Mouse (Mus musculus) adrenal gland, adult 2 months (tissue): ENCODE measurements around the gene Ccdc173. TPM values are rescaled to one million over a fixed set of nuclear protein-coding genes. Genes with fewer than 3 reads are reported as not detected.
"Not testable (repeated sequence)": the region's sequence is repeated elsewhere in the genome, so short reads cannot be mapped to it uniquely, and the experiment has no call there.

Source experiments
- DNase-seq: peaks from one replicate; pipeline ENCODE4 v3.0.0; 2021
- long read RNA-seq: library from polyadenylated mRNA; stranded (forward); transcript quantifications from one replicate; pipeline ENCODE4 v2.0.0, GENCODE M21; 2021
- polyA plus RNA-seq: library from polyadenylated mRNA; depleted of rRNA; stranded (reverse); fragments of >200 nt; gene quantifications from 2 replicates; pipeline ENCODE4 v1.2.3, GENCODE M21; 2012; rRNA removed
- total RNA-seq, 2 experiments: library from RNA; stranded (reverse); gene quantifications; 2 replicates each; pipeline ENCODE4 v1.2.3; 2021

Ccdc173 gene
- total RNA-seq (1 to 10 TPM; 1.3 to 2.0 TPM), polyA plus RNA-seq (not detected in 2 replicates)
- long read RNA-seq, partial matches to known transcripts, result 0 of 3 reads
- long read RNA-seq, other reads (novel, unspliced or antisense), result 1 of 3 reads

DNA sequence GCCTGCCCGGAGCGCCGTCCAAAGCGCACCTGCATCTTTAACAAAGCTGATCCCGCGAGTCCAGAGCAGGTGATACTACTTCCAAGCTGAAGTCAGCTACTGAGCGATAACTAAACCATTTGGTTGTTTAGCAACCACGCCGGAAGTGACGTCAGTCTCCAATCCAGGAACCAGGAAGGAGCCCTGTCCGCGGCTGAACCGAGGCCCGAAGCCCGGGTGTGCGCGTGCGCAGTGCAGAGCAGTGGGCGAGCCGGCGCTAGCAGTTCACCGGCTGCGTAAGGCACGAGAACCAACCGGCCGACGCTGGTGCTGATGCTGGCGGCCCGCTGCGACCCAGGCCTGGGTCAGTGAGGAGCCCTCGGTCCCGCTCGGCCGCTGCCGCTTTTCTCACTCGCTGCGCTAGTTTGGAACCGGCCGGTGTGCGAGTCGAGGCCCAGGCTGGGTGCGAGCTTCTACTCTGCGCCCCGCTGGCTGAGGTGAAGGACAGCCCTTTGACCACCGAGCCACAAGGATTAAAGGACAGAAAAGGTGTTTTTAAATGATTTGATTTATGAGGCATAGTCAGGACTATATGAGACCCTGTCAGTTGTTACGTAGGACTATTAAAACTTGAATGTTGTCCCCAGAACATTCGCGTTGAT lies at the start of gene Ccdc173, which contains the start of gene Phospho2:
Gene Ccdc173, minus strand, starts transcription at position 147 of the 641 bp plus-strand sequence.
Gene Phospho2, plus strand, starts transcription at position 195 of the 641 bp plus-strand sequence.
- DNase-seq, result peak; percentile 98

DNA sequence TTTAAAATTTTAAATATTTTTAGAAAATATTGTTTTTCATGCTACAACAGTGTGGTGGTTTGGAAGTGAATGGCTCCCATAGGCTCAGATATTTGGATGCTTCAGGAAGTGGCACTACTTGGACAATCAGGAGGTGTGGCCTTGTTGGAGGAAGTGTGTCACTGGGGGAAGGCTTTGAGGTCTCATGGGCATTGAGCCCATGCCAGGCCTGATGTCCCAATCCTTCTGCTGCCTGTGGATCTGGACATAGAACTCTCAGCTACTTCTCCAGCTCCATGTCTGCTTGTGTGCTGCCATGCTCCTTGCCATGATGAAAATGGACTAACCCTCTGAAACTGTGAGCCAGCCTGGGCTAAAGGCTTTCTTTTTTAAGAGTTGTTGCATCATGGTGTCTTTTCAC lies 49.3 kb upstream of the Ccdc173 start:
- no peak for DNase-seq

DNA sequence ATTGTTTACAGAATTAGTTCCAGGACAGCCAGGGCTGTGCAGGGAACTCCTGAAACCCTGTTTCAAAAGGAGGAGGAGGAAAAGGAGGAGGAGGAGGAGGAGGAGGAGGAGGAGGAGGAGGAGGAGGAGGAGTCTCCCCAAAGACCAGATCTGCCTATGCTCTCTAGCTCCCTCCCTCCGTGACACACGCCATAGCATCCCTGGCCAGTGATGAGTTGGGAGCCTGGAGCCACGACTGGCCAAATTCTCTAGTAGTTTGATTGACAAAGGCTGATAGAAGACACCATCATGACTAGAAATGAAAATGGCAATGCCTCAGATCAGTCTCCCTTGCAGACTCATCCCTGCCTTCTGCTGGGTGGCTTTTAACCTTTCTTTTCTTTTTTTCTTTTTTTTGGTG lies 48.6 kb upstream of the Ccdc173 start:
- no peak for DNase-seq

DNA sequence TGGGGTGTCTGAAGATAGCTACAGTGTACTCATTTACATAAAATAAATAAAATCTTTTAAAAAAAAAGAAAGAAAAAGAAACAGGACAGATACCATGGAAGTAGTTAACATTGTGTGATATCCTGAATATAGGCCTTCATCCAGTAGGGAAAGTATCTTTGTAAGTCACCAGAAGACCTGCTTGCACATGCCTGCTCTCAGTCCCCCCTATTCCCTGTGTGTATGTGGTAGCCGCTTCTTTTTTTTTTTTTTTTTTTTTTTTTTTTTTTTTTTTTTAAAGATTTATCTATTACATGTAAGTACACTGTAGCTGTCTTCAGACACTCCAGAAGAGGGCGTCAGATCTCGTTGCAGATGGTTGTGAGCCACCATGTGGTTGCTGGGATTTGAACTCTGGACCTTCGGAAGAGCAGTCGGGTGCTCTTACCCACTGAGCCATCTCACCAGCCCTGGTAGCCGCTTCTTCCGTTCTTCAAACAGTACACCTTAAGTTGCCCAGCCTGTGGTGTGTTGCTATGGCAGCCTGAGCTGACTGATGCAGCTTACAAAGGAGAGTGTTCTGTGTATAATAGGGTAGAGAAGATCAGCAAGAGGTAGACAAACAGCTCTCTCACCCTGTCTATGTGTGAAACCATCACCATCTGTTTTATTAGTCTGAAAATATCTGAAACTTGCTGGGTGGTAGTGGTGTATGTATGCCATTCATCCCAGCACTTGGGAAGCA lies 48.0 kb upstream of the Ccdc173 start:
- no peak for DNase-seq

DNA sequence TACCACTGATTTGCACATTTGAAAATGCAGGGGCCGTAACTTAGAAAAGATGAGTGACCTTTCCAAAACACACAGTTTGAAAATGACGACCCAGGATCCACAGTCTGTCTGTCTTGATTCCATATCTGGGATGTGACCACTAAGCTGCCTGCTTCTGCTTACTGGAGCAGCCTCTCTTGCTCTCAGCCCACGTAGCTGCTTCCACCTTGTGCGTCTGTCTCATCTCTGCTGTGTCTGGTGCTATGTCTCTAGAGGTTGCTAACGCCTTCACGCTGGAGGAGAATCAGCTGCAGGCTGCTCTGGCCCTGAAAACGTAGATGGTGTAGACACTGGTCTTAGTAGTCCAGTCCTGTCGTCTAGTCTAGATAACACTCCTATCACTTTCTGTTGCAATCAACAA lies 40.7 kb upstream of the Ccdc173 start:
- DNase-seq, result no peak

DNA sequence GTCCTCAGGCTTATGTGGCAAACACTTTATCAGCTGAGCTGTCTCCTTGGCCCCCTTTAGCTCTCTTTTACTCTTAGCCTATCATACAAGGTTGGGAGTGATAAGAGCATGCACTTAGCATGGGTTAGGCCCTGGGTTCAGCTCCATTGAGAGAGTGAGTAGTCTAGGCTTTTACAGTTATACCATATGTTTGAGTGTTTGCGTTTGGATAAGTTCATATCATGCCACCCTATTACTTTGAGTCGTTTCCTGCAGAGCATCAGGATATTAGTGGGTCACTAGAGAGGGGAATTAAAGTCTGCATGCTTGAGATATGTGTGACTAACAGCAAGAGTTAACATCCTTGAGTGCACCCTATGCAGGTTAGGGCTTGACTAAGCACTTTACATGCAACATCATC lies 40.3 kb upstream of the Ccdc173 start:
- DNase-seq, result no peak

DNA sequence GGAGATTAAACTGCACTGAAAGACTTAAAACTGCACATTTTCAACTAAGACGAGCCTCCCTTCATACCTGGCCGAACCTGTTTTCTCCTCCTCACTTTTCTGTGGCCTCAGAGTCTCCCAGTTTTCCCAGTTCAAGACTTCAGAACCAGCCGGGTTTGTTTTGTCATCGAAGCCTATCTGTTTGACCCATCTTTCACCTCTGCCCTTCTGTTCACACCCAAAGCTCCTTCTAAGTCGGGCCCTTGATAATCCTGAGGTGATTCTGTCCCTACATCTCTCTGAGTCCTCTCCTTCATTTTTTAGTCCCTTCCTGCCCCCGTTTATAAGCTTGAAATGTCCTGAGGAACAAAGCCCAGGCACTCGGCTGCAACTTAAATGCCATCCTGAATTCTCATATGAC lies 38.7 kb upstream of the Ccdc173 start:
- no peak for DNase-seq

DNA sequence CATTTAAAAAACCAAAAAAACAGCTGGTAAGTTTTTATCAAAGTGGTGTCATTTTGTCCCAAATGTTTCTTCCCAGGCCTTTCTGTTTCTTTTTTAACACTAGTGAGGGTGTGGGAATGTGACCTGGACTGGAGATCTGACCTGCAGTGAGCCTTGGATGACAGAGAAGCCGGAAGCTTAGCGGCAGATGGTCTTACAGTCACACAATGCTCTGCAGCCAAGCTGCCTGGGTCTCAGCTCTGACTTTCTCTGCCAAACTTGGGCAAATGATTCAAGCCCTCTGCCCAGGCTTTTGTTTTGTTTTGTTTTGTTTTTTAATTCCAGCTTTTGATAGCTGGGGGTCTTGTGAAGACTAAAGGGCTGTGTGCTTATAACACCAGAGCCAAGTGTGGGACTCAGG lies 37.0 kb upstream of the Ccdc173 start:
- DNase-seq, result no peak

DNA sequence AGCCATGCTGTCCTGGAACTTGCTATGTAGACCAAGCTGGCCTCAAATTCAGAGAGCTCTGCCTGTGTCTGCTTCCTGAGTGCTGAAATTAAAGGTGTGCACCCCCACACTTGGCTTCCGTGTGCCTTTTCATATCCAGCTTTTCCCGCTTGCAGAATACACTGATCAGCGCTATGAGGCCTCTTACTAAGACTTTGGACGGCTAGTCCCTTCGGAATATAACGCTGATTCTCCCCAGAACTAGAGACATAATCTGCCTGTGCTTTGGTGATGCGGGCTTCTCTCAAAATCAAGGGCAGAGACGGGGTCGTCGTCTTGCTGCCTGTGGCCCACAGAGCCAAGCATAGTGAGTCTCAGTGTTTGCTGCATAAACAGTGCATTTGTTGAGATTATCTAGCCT lies 36.5 kb upstream of the Ccdc173 start:
- no peak for DNase-seq

DNA sequence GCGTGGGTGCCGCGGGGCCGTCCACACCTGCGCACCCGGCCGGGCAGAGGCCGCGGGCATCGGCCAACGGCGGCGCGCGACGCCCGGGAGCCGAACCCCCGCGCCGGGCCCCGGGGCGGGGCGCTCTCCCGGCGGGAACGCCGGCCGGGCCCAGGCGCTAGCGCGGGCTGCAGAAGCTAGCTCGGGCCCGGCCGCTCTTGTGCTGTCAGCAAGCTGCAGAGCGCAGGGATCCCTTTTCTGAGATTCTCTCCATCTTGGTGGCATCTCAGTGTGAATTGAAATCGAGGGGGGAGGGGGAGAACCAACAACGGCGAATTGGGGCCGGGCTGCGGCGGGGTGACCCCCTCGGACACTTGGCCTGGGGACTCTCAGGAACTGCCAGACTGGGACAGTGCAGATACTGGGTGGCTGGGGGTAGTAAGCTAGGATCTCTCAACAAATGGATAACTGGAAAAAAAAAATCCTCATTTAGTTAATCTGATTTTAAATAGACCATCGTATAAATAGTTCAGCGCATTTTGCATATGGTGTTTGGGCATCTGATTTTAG lies 33.8 kb upstream of the Ccdc173 start:
- no peak for DNase-seq

DNA sequence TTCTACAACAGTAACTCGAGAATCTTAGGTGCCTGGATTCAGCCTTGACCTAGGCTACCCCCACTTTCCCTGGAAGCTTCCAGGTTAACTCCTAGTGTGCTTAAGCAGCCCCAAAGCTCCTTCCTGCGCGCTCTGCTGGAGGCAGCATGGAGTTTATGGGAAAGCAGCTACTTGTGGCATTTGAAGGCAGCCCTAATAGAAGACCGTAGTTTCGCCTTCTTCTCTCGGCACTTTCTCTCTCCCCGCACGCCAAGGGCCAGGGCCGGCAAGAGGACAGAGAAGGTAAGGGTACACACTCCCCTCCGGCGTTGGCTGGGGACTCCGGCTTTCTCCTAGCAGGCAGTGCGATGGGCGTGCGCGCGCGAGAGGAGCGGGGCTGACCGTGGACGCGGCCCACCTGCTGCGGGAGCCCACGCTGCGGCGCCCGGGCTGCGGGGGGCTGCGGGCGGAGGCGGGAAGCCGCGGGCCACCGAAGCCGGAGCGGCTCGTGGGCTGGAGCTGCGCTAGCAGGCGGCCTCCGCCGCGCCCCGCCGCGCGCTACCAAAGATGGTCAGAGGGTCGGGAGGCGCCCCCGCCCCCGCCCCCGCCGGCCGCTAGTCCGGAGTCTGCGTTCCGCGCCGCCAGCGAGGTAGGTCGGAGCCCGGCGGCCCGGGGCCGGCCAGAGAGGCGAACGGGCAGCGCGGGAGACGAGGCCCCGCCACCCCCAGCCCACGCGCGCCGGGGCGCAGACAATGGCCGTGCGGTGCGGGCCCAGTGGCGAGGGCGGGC lies 33.2 kb upstream of the Ccdc173 start:
- peak; percentile 68 for DNase-seq

DNA sequence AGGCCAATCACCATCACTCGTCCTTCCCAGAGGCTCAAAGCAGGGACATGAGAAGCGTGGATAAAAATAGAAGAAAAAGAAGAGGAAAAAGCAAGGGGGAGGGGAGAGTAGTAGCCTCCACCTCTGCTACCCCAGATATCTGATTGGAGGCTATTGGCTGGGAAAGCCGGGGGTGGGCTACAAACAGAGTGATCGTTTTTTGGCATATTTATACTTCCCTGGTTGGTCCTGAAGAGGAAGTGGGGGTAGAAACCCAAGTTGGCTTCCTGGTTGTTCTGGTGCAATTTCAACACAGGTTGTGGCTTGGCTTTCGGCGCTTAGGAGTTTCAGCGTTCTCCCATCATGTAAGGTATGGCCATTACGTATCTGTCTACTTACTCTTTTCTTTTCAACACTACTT lies 32.3 kb upstream of the Ccdc173 start, which contains the start of gene Klhl23:
Gene Klhl23, plus strand, starts transcription at position 234 of the 400 bp plus-strand sequence.
- DNase-seq, result peak; percentile 33

DNA sequence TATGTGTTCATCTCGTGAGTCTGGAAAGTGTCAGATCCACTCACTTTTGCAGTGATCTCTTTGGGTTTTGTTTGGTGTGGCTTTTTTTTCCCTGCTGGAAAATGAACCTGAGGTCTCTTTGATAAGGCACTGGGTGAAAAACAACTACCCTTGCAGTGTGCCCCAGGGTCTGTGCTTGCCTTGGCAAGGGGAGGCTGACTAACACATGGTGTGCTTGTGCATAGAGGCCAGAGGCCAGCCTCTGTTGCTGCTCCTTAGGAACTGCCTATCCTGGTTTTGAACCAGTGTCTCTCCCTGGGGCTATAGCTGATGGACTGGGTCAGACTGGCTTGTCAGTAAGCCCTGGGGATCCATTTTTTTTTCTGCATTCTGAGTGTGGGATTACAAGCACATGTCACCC lies 30.8 kb upstream of the Ccdc173 start:
- DNase-seq, result no peak

DNA sequence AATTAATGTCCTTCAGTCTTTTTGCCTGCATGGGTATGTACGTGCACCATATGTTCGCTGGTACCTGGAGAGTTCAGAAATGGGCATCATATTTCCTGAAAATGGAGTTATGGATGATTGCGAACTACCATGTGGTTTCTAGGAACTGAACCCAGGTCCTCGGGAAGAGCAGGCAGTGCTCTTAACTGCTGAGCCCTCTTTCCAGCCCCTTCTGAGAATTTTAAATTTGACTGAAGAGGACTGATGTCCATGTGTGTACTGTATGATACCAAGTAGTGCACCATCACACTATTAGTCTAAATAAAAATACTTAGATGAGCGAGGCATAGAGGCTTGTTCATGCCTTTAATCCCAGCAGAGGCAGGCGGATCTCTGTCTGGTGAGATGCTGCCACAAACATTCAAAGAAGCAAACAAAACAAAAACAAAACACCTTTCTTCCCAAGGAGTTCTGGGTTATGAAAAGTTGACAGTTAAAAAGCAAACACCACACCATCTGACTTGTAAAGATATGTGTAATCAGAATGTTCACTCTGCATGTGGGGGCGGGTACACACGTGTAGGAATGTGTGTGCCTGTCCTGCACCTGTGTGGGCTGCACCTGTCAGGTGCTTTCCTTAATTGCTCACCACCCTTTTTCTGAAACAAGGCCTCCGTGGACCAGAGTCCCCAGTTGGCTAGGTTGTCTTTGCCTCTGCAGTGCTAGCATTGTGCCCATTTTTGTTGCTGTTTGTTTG lies 29.1 kb upstream of the Ccdc173 start:
- no peak for DNase-seq

DNA sequence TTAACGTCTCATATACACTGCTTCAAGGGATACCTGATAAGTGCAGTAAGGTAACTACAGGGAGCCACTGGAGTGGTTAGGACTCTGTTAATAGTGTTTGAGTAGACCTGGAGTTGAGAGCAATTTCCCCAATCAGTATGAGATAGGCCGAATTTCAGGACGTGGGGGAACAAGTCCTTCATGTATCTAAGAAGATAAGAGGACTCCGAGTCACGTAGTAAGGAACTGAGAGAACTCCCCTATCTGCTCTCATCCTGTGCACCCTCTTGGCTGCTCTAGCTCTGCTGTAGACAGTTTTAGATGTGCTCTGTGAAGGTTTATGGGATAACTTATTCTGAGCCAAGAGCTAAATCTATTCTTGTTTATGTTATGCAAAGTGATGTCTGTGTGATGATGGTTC lies 27.2 kb upstream of the Ccdc173 start:
- DNase-seq, result no peak

DNA sequence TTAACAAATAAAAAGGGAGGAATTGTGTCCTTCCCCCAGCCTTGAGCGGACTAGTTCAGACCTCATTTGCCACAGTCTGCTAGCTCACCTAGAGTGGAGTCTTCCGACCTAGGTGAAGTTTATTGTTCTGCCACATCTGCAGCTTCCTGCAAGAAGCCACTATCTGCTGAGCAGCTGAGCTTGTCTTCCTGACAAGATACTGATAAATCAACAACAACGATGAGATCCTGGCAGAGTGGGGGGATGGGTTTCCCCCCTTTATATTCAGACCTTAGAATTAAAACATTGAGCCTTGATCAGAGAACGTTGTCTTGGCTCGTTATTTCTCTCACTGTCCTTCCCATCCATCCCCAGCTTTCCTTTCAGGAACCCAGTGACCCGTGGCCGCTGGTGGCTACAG lies 22.0 kb upstream of the Ccdc173 start:
- not testable (repeated sequence) for DNase-seq

DNA sequence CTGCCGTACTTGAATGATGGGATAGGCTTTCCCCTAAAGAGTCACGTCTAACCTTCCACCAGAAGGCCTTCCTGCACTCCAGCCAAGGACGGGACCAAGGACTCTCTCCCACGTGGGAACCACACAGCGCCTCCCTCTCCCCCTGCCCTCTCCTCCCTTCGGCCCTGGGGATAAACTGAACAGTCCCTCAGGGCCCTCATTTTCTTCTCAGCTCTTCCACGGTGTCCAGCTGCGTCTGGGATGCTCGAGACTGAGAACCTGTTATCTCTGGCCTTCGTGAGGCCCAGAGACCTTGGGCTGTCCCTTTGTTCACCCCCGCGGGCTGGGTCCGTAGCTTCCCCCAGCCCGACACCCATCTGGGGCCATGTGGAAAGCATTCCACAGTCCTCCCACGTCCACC lies 20.8 kb upstream of the Ccdc173 start:
- DNase-seq, result peak; percentile 74

DNA sequence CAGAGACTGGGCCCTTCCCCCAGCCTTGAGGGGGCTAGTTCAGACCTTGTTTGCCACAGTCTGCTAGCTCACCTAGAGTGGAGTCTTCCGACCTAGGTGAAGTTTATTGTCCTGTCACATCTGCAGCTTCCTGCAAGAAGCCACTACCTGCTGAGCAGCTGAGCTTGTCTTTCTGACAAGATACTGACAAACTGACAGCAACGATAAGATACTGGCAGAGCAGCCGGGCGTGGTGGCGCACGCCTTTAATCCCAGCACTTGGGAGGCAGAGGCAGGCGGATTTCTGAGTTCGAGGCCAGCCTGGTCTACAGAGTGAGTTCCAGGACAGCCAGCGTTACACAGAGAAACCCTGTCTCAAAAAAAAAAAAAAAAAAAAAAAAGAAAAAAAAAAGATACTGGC lies 15.3 kb upstream of the Ccdc173 start:
- DNase-seq, result not testable (repeated sequence)

DNA sequence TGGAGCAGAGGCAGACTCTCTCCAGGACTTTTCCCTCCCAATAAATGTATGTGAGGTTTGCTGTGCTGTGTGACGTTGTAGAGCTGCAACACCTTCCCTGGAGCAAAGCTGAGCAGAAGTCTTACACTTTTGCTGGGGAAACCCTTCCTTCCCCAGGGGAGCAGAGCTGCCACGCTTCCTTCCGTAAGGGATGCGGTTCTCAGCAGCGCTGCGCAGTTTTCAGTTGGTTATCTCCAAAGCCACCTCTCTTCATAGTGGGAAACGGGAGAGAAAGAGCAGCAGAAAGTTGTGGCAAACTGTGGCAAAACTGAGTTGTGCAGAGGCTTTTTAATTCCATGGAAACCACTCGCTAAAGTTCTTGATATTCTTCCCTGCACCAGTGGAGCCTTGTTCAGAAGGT lies 14.4 kb upstream of the Ccdc173 start:
- DNase-seq, result no peak

DNA sequence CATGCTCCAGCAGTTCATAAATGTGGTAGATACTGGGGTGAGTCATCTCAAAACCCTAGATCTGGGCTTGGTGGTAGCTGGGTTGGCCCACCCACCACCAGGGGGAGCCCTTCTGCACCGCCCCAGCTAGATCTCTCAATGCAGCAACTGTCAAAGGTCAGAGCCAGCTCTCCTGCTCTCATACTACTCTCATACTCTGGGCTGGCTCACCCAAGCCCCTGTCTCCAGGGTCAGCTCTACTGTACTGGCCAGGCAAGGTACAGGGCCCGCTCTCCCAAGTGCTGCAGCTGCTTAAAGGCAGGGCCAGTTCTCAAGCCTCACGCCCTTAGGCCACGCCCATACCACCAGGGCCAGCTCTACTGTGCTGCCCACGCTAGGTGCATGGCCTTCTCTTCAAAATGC lies 13.5 kb upstream of the Ccdc173 start:
- peak; percentile 90 for DNase-seq

DNA sequence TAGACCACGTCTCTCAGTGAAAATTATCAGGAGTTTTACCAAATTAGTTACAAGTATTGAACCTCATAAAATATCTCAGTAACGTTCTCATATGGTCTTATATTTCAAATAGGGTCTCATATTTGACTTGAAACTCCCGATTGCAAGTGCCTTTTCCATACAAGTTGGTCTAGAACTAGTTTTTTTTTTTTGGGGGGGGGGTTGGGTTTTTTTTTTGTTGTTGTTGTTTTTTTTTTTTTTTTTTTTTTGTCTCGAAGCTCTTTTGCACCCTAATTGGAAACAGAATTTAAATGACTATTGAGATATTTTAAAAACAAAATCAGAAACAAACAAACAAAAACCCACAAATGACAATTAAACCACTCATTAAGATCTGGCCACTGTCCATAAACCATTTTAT lies 1.3 kb upstream of the Ccdc173 start:
- no peak for DNase-seq

DNA sequence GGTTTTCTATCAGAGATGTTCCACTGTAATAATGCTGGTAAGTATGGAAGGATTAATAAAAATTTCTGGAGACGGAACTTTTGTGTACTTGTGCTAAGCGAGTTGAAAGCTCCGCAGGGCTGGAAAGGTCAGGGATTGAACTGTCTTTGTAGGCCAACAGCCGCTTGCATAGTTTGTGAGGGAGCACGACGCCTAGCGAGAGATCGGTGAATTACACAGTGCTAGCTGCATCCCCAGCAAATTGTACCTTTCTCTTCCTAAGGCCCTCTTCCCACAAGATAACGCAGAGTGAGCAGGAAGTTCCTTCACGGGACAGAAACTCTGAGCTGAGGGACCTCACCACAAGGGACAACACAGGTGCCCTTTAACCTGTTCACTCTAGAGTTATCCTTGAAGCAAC lies 910 bp upstream of the Ccdc173 start:
- peak; percentile 90 for DNase-seq
